Mouse (Mus musculus): ENCODE measurements around the gene Mlph. TPM values are rescaled to one million over a fixed set of nuclear protein-coding genes. Genes with fewer than 3 reads are reported as not detected.

Mlph gene
- polyA plus RNA-seq, 1 experiment from 2014 or later = 0.51 TPM

GRCm38 (mm10) chr1:90972911-90973573 is 58.2 kb downstream of the Mlph start:
- peak; percentile 62; the same call in 1 of the 2 replicates for ATAC-seq (ENCODE audit: insufficient number of reproducible peaks, insufficient read depth, low FRiP score, low TSS enrichment)
- Histone ChIP-seq H3K4me1 (peaks cover 40% of the 10 kb centered on the region), H3K4me3 (no peak overlapping the region), H3K27me3 (no peaks in the 10 kb centered on the region), H3K36me3 (no peaks in the 10 kb centered on the region), H3K9me3 (no peaks in the 10 kb centered on the region), H3K4me2 (replicated peaks) (peak overlapping the region; percentile 25; the same call in 1 of the 2 replicates), H3K27ac (peak overlapping the region; percentile 18; the same call in 1 of the 2 replicates), H3K9ac (peak overlapping the region; percentile 20; the same call in 1 of the 2 replicates)
- 10% methylated on average over 9 of the region's 9 CpGs for WGBS

GRCm38 (mm10) chr1:90973574-90973911 is 58.7 kb downstream of the Mlph start:
- Histone ChIP-seq H3K4me2 (replicated peaks) (no peak overlapping the region), H3K9me3 (no peaks in the 10 kb centered on the region), H3K27ac (no peak overlapping the region), H3K36me3 (no peaks in the 10 kb centered on the region), H3K4me1 (peaks cover 40% of the 10 kb centered on the region), H3K4me3 (no peak overlapping the region), H3K9ac (no peak overlapping the region), H3K27me3 (no peaks in the 10 kb centered on the region)
- ATAC-seq (ENCODE audit: insufficient number of reproducible peaks, insufficient read depth, low FRiP score, low TSS enrichment) = no peak
- 92% methylated on average over 2 of the region's 2 CpGs for WGBS

- Histone ChIP-seq H3K36me3 (no peaks in the 10 kb centered on the region), H3K27me3 (no peaks in the 10 kb centered on the region), H3K4me3 (no peak overlapping the region), H3K9ac (no peak overlapping the region), H3K4me1 (peaks cover 28% of the 10 kb centered on the region), H3K27ac (no peak overlapping the region), H3K9me3 (no peaks in the 10 kb centered on the region), H3K4me2 (replicated peaks) (0 out of 2 replicates have a peak overlapping the region, but pooled peaks have one; percentile 8)
- no peak for ATAC-seq (ENCODE audit: insufficient number of reproducible peaks, insufficient read depth, low FRiP score, low TSS enrichment)
- WGBS = 15% methylated on average over 12 of the region's 12 CpGs
Measured at GRCm38 (mm10) chr1:90974906-90975649, 60.2 kb downstream of the Mlph start.

GRCm38 (mm10) chr1:90975960-90976359 is 61.1 kb downstream of the Mlph start:
- peaks cover 22% of the 10 kb centered on the region for H3K4me1 ChIP-seq
- H3K9me3 ChIP-seq = no peaks in the 10 kb centered on the region
- no peak overlapping the region for H3K9ac ChIP-seq
- H3K27me3 ChIP-seq = no peaks in the 10 kb centered on the region
- no peak for ATAC-seq (ENCODE audit: insufficient number of reproducible peaks, insufficient read depth, low FRiP score, low TSS enrichment)
- H3K36me3 ChIP-seq = no peaks in the 10 kb centered on the region
- H3K4me2 ChIP-seq (replicated peaks) = no peak overlapping the region
- 83% methylated on average over 4 of the region's 4 CpGs for WGBS
- H3K4me3 ChIP-seq = no peak overlapping the region
- no peak overlapping the region for H3K27ac ChIP-seq

GRCm38 (mm10) chr1:90980638-90981330 is 65.9 kb downstream of the Mlph start:
- ATAC-seq (ENCODE audit: insufficient number of reproducible peaks, insufficient read depth, low FRiP score, low TSS enrichment) = no peak
- no peak overlapping the region for H3K9ac ChIP-seq
- H3K27ac ChIP-seq = no peak overlapping the region
- no peak overlapping the region for H3K4me2 ChIP-seq (replicated peaks)
- no peaks in the 10 kb centered on the region for H3K27me3 ChIP-seq
- H3K9me3 ChIP-seq = no peaks in the 10 kb centered on the region
- no peak overlapping the region for H3K4me3 ChIP-seq
- 75% methylated on average over 10 of the region's 10 CpGs for WGBS
- H3K36me3 ChIP-seq = no peaks in the 10 kb centered on the region
- H3K4me1 ChIP-seq = no peaks in the 10 kb centered on the region

- H3K36me3 ChIP-seq = no peaks in the 10 kb centered on the region
- H3K27me3 ChIP-seq = no peaks in the 10 kb centered on the region
- H3K4me1 ChIP-seq = no peaks in the 10 kb centered on the region
- ATAC-seq (ENCODE audit: insufficient number of reproducible peaks, insufficient read depth, low FRiP score, low TSS enrichment) = no peak
- 79% methylated on average over 3 of the region's 3 CpGs for WGBS
- no peak overlapping the region for H3K27ac ChIP-seq
- H3K4me2 ChIP-seq (replicated peaks) = no peak overlapping the region
- no peak overlapping the region for H3K9ac ChIP-seq
- no peak overlapping the region for H3K4me3 ChIP-seq
- H3K9me3 ChIP-seq = no peaks in the 10 kb centered on the region
Measured at GRCm38 (mm10) chr1:90981346-90981745, 66.5 kb downstream of the Mlph start.

GRCm38 (mm10) chr1:90995916-90996315 is 81.0 kb downstream of the Mlph start:
- H3K4me2 ChIP-seq (replicated peaks) = no peak overlapping the region
- peaks cover 9% of the 10 kb centered on the region for H3K4me1 ChIP-seq
- no peak overlapping the region for H3K27ac ChIP-seq
- H3K4me3 ChIP-seq = no peak overlapping the region
- 0 out of 2 replicates have a peak, but pooled peaks cover 4% of the 10 kb centered on the region for H3K27me3 ChIP-seq
- no peaks in the 10 kb centered on the region for H3K36me3 ChIP-seq
- 71% methylated on average over 1 of the region's 1 CpGs for WGBS
- no peak for ATAC-seq (ENCODE audit: insufficient number of reproducible peaks, insufficient read depth, low FRiP score, low TSS enrichment)
- peaks cover 4% of the 10 kb centered on the region; the same call in 1 of the 2 replicates for H3K9me3 ChIP-seq
- no peak overlapping the region for H3K9ac ChIP-seq

GRCm38 (mm10) chr1:90997136-90997535 is 82.3 kb downstream of the Mlph start:
- Histone ChIP-seq H3K4me3 (no peak overlapping the region), H3K27me3 (0 out of 2 replicates have a peak, but pooled peaks cover 4% of the 10 kb centered on the region), H3K36me3 (no peaks in the 10 kb centered on the region), H3K4me1 (peaks cover 9% of the 10 kb centered on the region), H3K9me3 (peaks cover 4% of the 10 kb centered on the region; the same call in 1 of the 2 replicates), H3K27ac (no peak overlapping the region), H3K4me2 (replicated peaks) (no peak overlapping the region), H3K9ac (no peak overlapping the region)
- no peak for ATAC-seq (ENCODE audit: insufficient number of reproducible peaks, insufficient read depth, low FRiP score, low TSS enrichment)
- 61% methylated on average over 4 of the region's 4 CpGs for WGBS

- no peak overlapping the region for H3K9ac ChIP-seq
- WGBS = 81% methylated on average over 5 of the region's 5 CpGs
- no peaks in the 10 kb centered on the region for H3K36me3 ChIP-seq
- H3K27me3 ChIP-seq = 0 out of 2 replicates have a peak, but pooled peaks cover 4% of the 10 kb centered on the region
- no peak overlapping the region for H3K27ac ChIP-seq
- peak overlapping the region; percentile 75 for H3K4me3 ChIP-seq
- peaks cover 9% of the 10 kb centered on the region for H3K4me1 ChIP-seq
- H3K9me3 ChIP-seq = peaks cover 4% of the 10 kb centered on the region; the same call in 1 of the 2 replicates
- no peak for ATAC-seq (ENCODE audit: insufficient number of reproducible peaks, insufficient read depth, low FRiP score, low TSS enrichment)
- peak overlapping the region; percentile 94; the same call in 1 of the 2 replicates for H3K4me2 ChIP-seq (replicated peaks)
Measured at GRCm38 (mm10) chr1:90997641-90998040, 82.8 kb downstream of the Mlph start.

GRCm38 (mm10) chr1:90998268-90998890 is 83.5 kb downstream of the Mlph start, which contains the start of gene Lrrfip1:
Gene Lrrfip1, plus strand, starts transcription at chr1:90998737.
- H3K9ac ChIP-seq = peak within 1 kb of the TSS; percentile 67
- H3K4me2 ChIP-seq (replicated peaks) = peak within 1 kb of the TSS; percentile 94
- H3K4me1 ChIP-seq = peaks cover 9% of the 10 kb centered on the region
- H3K36me3 ChIP-seq = no peaks in the 10 kb centered on the region
- 0 out of 2 replicates have a peak, but pooled peaks cover 4% of the 10 kb centered on the region for H3K27me3 ChIP-seq
- H3K9me3 ChIP-seq = peaks cover 4% of the 10 kb centered on the region; the same call in 1 of the 2 replicates
- WGBS = 2% methylated on average over 59 of the region's 59 CpGs
- H3K4me3 ChIP-seq = peak within 1 kb of the TSS; percentile 75
- 0 out of 2 replicates have a peak within 1 kb of the TSS, but pooled peaks have one; percentile 30 for H3K27ac ChIP-seq
- ATAC-seq (ENCODE audit: insufficient number of reproducible peaks, insufficient read depth, low FRiP score, low TSS enrichment) = peak; percentile 42; the same call in 1 of the 2 replicates
